Mouse (Mus musculus) brown adipose tissue, adult 24 weeks (tissue): ENCODE data around the gene Ttll10. TPM values are rescaled to one million over a fixed set of nuclear protein-coding genes. Genes with fewer than 3 reads are reported as not detected.
A peak's percentile ranks its signal among the peaks of the same experiment; 100 is the strongest.

ENCODE experiments used
- H3K27ac ChIP-seq: fragments of 200-500 bp; replicated peaks from 2 replicates; pipeline ENCODE4 v1.5.1; 2012; ENCODE audit warnings: low read depth, mild to moderate bottlenecking, low read length
- H3K4me1 ChIP-seq: fragments of 200-500 bp; 2 replicates; pipeline ENCODE4 v1.6.1; 2012; ENCODE audit warnings: low read length, mixed read lengths; ENCODE audit not compliant: control insufficient read depth, insufficient read depth, insufficient read length
- H3K4me3 ChIP-seq: fragments of 200-500 bp; 2 replicates; pipeline ENCODE4 v1.5.1; 2012; ENCODE audit warnings: low read depth, mild to moderate bottlenecking, low read length, moderate library complexity; ENCODE audit not compliant: insufficient read depth
- polyA plus RNA-seq: library from polyadenylated mRNA; stranded (reverse); fragments of >200 nt; gene quantifications from 2 replicates; pipeline ENCODE4 v1.2.4, GENCODE M21; 2012; ENCODE audit not compliant: missing spikeins, insufficient read depth, insufficient read length

Ttll10 gene
- polyA plus RNA-seq, 1 experiment = not detected

DNA sequence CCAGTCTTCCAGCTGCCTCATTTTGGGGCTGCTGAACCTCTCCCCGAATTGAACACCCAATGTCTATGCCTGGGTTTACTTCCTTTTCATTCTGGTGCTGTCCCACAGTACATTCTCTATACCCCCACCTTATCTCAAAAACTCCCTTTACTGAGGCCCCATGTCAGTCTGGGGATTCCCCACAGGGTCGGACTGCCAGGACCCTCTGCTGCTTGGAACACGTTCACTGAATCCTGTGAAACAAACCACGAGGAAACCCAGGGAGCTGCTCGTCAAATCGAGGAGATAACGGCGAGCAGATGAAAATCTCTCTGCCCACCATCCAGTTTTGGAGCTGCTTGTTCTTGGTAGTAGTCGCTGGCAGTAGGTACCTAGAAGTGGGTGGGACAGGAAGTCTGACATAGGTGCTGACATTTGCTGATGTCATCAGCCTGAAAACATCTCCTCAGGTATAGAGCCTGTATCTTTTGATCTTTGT, 37.2 kb downstream of the Ttll10 start:
- no peak overlapping the region for H3K27ac ChIP-seq
- no peaks in the 10 kb centered on the region; the same call in 1 of the 2 replicates for H3K4me1 ChIP-seq
- no peak overlapping the region for H3K4me3 ChIP-seq

DNA sequence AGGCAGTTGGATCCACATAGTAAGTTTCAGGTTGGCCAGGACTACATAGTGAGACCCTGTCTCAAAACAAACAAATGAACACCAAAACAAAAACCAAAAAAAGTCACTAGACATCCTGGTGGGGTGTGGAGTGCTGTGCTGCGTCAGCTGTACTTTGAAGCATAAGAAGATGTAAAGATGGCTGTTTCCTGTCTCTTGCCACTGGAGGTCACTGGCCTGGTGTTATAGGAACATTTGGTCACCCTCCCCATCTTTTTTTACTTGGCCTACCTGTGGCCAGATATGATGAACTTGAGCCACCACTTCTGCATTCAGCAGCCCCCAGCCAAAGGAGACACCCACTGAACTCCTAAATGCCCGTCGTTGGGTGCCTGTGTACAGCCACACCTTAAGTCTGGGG, 37.8 kb downstream of the Ttll10 start:
- Histone ChIP-seq H3K4me1 (no peaks in the 10 kb centered on the region; the same call in 1 of the 2 replicates), H3K27ac (no peak overlapping the region), H3K4me3 (no peak overlapping the region)

DNA sequence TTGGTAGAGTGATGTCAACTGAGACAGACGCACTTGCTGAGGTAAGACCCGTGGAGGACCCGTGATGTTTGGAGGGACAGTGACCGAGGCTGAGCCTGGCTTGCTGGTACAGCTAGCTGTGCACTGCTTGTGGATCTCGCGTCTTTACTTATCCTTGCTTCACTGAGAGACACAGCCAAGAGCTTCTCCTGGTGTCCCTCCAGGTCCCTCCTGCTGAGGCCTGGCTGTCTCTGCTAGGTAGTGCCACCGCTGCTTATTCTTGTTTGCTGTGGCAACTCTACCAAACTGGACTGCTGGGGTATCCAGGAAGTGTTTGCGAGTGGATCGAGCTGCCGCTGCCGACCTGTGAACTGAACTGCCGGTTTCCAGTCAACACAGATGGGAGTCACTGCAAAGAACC, 39.4 kb downstream of the Ttll10 start:
- no peak overlapping the region for H3K27ac ChIP-seq
- H3K4me3 ChIP-seq = no peak overlapping the region
- no peaks in the 10 kb centered on the region for H3K4me1 ChIP-seq

DNA sequence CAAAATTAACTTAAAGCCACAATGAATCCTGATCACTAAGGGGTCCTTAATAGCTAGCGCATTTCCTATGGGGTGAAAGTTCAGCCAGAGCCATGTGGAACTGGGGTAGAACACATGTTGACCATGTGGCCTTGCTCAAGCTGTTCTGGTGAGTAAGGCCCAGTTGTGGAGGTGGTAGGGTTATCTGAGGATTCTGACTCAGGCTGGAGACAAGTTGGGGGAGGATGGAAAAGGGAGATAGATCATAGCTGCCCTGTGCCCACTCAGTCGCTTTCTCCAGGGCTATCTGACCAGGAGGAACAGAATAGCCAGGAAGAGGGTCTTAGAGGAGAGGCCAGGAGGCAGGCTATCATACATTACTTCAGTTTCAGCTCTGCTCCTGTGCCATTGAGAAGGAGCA, 44.8 kb downstream of the Ttll10 start:
- Histone ChIP-seq H3K4me3 (no peak overlapping the region), H3K4me1 (no peaks in the 10 kb centered on the region), H3K27ac (no peak overlapping the region)

DNA sequence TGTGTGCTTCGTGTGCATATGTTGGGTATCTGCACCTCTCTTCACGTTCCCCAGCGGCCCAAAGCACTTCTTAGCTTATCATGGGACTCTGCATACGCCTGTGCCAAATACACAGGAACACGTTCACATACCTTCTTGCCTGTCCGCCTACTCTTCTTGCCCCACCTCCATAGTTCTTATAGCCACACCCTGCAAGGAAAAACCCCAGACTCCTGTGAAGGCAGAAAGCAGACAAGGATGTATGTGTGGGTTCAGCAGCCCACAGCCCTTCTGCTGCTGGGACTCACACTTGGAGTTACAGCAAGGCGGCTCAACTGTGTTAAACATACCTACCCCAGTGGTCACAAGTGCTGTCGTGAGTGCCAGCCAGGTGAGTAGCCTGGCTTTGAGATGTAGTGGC, 45.6 kb downstream of the Ttll10 start, which contains the start of gene Tnfrsf4:
Gene Tnfrsf4 (plus strand): TSS at position 207 of the 400 bp plus-strand sequence.
- H3K4me1 ChIP-seq = no peaks in the 10 kb centered on the region
- H3K4me3 ChIP-seq = no peak within 1 kb of the TSS
- H3K27ac ChIP-seq = no peak within 1 kb of the TSS

DNA sequence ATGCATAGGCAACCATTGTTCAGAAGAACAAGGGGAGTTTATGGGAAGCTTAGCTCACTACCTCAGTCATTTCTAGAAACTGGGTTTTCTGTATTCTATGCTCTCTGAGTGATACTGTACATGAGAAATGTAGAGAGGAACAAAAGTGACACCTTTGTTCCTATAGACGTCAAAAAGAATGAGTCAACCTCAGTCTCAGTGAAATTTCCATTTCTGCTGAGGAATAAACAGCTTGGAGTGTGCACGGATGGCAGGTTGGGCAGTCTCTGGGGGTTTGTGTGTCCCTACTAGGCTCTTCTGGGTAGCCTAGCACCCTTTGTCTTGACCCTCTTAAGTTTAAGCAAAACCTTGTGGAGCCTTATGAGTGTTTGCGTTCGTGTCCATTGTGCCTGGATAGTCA, 50.8 kb downstream of the Ttll10 start:
- Histone ChIP-seq H3K27ac (no peak overlapping the region), H3K4me1 (no peaks in the 10 kb centered on the region), H3K4me3 (no peak overlapping the region)

DNA sequence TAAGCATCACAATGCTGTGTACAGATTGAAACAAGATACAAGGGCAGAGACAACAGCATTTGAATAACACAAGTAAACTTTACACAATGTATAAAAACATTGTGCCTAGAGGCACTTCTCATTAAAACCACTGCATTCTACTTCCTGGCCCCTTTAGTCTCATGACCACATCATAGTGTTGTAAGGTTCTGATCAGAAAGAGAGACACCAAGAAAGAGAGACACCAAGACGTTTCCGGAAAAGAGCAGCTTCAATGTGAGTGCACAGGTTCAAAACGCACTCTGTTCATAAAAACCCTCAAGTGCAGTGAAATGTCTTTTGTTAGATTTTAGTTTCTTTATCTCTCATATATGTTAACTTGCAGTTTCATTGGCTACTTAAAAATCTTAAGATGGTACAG, 55.1 kb downstream of the Ttll10 start:
- Histone ChIP-seq H3K27ac (no peak overlapping the region), H3K4me1 (no peaks in the 10 kb centered on the region), H3K4me3 (no peak overlapping the region)

DNA sequence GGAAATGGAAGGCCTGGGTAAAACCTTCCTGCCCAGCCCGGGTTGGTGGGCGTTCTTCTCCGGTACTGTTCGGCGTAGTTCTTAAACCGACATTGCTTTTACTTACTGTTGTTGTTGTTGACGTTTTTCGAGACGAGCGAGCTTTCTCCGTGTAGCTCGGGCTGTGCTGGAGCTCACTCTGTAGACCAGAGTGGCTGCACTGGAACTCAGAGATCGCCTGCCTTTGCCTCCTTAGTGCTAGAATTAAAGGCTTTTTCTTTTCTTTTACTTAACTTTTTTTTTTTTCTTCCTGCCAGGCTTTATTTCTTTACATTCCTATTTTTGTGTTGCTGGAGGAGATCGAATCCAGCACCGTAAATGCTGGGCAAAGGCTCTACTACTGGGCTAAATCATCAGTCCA, 65.6 kb downstream of the Ttll10 start:
- Histone ChIP-seq H3K4me1 (peaks cover 9% of the 10 kb centered on the region), H3K27ac (peak overlapping the region; percentile 93), H3K4me3 (peak overlapping the region; percentile 70)

DNA sequence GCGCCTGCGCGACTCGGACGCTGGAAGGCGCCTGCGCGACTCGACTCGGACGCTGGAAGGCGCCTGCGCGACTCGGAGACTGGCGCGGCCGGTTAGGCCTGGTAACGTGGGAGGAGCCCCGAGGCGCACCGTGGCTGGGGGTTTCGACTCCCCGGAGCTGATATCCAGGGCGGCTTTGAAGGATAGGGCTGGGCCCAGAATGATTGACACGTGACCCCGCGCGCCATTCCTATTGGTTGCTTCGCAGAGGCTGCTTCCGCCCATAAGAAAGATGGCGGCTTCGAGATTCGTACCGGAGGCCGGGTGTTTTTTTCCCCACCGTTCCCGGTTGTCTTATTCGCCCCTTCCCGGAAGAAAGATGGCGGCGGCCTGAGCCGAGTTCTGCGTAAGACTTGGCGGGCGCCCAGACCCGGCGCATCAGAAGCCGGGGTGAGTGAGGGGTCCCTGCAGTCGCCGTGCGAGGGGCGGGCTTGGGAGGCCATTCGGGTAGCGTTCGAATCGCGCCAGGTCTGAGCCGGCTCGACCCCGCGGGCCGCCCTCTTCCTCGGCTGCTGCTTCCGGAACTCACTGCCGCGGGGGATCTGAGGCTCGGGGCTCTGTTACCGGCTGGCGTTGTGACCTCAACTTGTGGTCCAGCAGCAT, 66.2 kb downstream of the Ttll10 start:
- Histone ChIP-seq H3K27ac (peak overlapping the region; percentile 93), H3K4me1 (peaks cover 9% of the 10 kb centered on the region), H3K4me3 (peak overlapping the region; percentile 70)

DNA sequence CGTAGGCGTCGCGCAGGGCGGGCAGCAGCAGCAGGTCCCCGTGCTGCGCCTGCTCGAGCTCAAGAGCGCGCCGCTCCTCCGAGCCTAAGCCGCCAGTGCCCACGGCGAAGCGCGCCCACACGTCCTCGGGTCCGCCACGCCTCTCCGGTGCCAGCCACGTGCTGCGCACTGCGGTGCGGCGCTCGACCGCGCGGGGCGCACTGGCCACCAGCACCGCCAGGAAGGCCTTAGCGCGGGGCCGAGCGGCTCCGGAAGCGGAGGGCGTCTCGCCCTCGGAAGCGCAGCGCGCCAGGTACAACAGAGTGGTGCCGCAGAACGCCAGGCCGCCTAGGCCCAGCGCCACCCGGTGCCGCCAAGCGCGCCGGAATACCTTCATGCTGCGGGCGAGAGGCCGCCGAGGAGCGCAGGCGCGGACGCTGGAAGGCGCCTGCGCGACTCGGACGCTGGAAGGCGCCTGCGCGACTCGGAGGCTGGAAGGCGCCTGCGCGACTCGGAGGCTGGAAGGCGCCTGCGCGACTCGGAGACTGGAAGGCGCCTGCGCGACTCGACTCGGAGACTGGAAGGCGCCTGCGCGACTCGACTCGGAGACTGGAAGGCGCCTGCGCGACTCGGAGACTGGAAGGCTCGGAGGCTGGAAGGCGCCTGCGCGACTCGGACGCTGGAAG, 66.8 kb downstream of the Ttll10 start, which contains the start of the genes B3galt6 and Sdf4:
Gene B3galt6 (minus strand): TSS at position 409 of the 665 bp plus-strand sequence.
Gene Sdf4 (plus strand): TSS at position 632 of the 665 bp plus-strand sequence.
- peaks cover 9% of the 10 kb centered on the region for H3K4me1 ChIP-seq
- H3K27ac ChIP-seq = peak within 1 kb of the TSS; percentile 93
- H3K4me3 ChIP-seq = peak within 1 kb of the TSS; percentile 92

DNA sequence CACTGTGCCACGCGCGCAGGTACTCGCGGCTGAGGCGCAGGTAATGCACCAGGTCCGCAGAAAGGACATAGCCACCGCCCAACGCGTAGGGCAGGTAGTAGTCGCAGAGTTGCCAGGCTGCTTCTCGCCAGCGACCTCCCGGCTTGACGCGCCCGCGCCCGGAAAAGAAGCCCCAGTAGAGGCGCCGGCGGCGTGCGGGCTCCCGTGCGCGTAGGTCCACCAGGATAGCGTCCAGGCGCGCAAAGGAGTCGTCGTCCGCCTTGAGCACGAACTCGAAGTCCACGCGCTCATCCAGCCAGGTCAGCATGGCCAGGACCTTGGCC, 67.3 kb downstream of the Ttll10 start:
- Histone ChIP-seq H3K4me3 (peak overlapping the region; percentile 92), H3K27ac (0 out of 2 replicates have a peak overlapping the region, but pooled peaks have one; percentile 93), H3K4me1 (peaks cover 9% of the 10 kb centered on the region)

DNA sequence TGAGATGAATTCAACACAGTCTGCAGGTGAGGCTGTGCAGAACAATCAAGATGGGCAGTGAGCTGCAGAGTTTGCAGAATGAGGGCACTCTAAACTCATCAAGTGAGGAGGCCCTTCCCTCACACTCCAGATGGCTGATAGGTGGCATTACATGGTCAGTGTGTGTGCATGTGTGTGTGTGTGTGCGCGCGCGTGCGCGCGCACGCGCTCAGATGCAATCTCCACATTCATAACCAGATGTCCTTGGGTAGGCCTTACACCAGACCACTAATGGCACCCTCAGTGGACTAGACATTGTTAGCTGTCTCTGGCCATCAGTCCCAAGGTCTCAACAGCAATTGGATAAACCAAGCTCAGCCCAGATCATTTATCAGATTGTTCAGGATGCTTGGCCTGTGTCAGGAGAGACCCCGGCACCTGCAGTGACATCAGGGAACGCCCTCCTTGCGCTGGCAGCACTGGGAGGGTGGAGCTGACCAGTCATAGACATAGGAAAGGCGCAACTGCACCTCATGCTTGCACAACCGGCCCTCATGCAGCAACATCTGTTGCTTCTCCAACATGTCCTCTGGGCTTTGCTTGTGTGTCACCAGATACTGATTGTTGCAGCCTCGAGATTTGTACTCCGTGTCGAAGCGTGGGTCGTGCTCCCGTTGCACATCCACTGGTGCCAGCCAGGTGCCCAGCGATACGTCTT, 67.9 kb downstream of the Ttll10 start:
- Histone ChIP-seq H3K4me3 (peak overlapping the region; percentile 92), H3K4me1 (peaks cover 9% of the 10 kb centered on the region), H3K27ac (no peak overlapping the region)

Other genes starting within 250 kb of the Ttll10 start
- 28.2 and 61.6 TPM in 2 replicates for gene Ccnl2, start 246.9 kb downstream of the Ttll10 start, polyA plus RNA-seq
- gene Aurkaip1, start 228.1 kb downstream of the Ttll10 start, polyA plus RNA-seq = 259 and 309 TPM in 2 replicates
- 17.3 and 22.3 TPM in 2 replicates for gene Mxra8, start 219.7 kb downstream of the Ttll10 start, polyA plus RNA-seq
- 19.2 and 20.2 TPM in 2 replicates for gene Dvl1, start 212.0 kb downstream of the Ttll10 start, polyA plus RNA-seq
- not detected in 2 replicates for gene Tas1r3, start 196.1 kb downstream of the Ttll10 start, polyA plus RNA-seq
- gene Cptp, start 190.0 kb downstream of the Ttll10 start, polyA plus RNA-seq = 6.0 and 11.5 TPM in 2 replicates
- 12.9 and 15.1 TPM in 2 replicates for gene Ints11, start 189.9 kb downstream of the Ttll10 start, polyA plus RNA-seq
- 5.7 and 7.8 TPM in 2 replicates for gene Pusl1, start 167.6 kb downstream of the Ttll10 start, polyA plus RNA-seq
- 2.9 and 5.2 TPM in 2 replicates for gene Acap3, start 167.6 kb downstream of the Ttll10 start, polyA plus RNA-seq
- 34.8 and 46.2 TPM in 2 replicates for gene Ube2j2, start 115.6 kb downstream of the Ttll10 start, polyA plus RNA-seq
- gene C1qtnf12, start 97.1 kb downstream of the Ttll10 start, polyA plus RNA-seq = 99.7 and 136 TPM in 2 replicates
- 1.8 and 3.0 TPM in 2 replicates for gene B3galt6, start 66.8 kb downstream of the Ttll10 start, polyA plus RNA-seq
- 138 and 141 TPM in 2 replicates for gene Sdf4, start 66.5 kb downstream of the Ttll10 start, polyA plus RNA-seq
- gene Tnfrsf4, start 45.6 kb downstream of the Ttll10 start, polyA plus RNA-seq = not detected in 2 replicates
- gene Tnfrsf18, start 33.2 kb downstream of the Ttll10 start, polyA plus RNA-seq = not detected in 2 replicates
- gene 9430015G10Rik, start 50.6 kb upstream of the Ttll10 start, polyA plus RNA-seq = 0.48 and 3.6 TPM in 2 replicates
- not detected in 2 replicates for gene Rnf223, start 71.1 kb upstream of the Ttll10 start, polyA plus RNA-seq
- 9.5 and 18.5 TPM in 2 replicates for gene Agrn, start 138.1 kb upstream of the Ttll10 start, polyA plus RNA-seq
- 6.1 and 11.7 TPM in 2 replicates for gene Isg15, start 141.4 kb upstream of the Ttll10 start, polyA plus RNA-seq
- gene AW011738, start 143.9 kb upstream of the Ttll10 start, polyA plus RNA-seq = 1.9 and 5.5 TPM in 2 replicates
- 9.9 and 25.7 TPM in 2 replicates for gene Perm1, start 156.5 kb upstream of the Ttll10 start, polyA plus RNA-seq
- 7.8 and 8.7 TPM in 2 replicates for gene Plekhn1, start 175.4 kb upstream of the Ttll10 start, polyA plus RNA-seq
- gene Noc2l, start 176.6 kb upstream of the Ttll10 start, polyA plus RNA-seq = 13.8 and 14.6 TPM in 2 replicates
- gene Samd11, start 196.2 kb upstream of the Ttll10 start, polyA plus RNA-seq = not detected in 2 replicates